Mouse (Mus musculus) ES-E14 (cell line): ENCODE results near the gene Gm14410. TPM values are rescaled to one million over a fixed set of nuclear protein-coding genes. Genes with fewer than 3 reads are reported as not detected.
"Not testable (repeated sequence)": the region's sequence is repeated elsewhere in the genome, so short reads cannot be mapped to it uniquely, and the experiment has no call there.

Experiments
- DNase-seq: peaks from one replicate; pipeline ENCODE4 v3.0.0-alpha.2; 2013; ENCODE audit warnings: low read depth, low spot score
- H3K27ac ChIP-seq: 2 replicates; pipeline ENCODE4 v1.5.1; 2012; ENCODE audit warnings: low read depth, mild to moderate bottlenecking, low read length, moderate library complexity, mixed read lengths; ENCODE audit not compliant: poor library complexity, insufficient read depth, severe bottlenecking
- H3K36me3 ChIP-seq: 2 replicates; pipeline ENCODE4 v1.6.1; 2012; ENCODE audit warnings: mild to moderate bottlenecking, low read length, moderate library complexity, mixed read lengths; ENCODE audit not compliant: control insufficient read depth, poor library complexity, insufficient read depth, severe bottlenecking
- H3K4me1 ChIP-seq, 2 experiments: fragments of 150-350 bp in 1 of 2; sonication (generic) in 1 of 2; 2 replicates each; pipeline ENCODE4 v1.6.1; 2012; ENCODE audit warnings: low read length in 2 of 2, mild to moderate bottlenecking in 1 of 2, mixed read lengths in 1 of 2; ENCODE audit not compliant: control insufficient read depth in 2 of 2, insufficient read depth in 2 of 2, poor library complexity in 1 of 2
- H3K4me3 ChIP-seq, 2 experiments: fragments of 150-350 bp in 1 of 2; sonication (generic) in 1 of 2; 2 replicates each; pipeline ENCODE4 v1.5.1; 2012; ENCODE audit warnings: low read length in 2 of 2, low read depth in 1 of 2, mild to moderate bottlenecking in 1 of 2, mixed read lengths in 1 of 2; ENCODE audit not compliant: insufficient read depth in 1 of 2, poor library complexity in 1 of 2, severe bottlenecking in 1 of 2
- H3K9ac ChIP-seq: 2 replicates; pipeline ENCODE4 v1.6.1; 2012; ENCODE audit warnings: low read depth, mild to moderate bottlenecking, low read length, mixed read lengths; ENCODE audit not compliant: poor library complexity, insufficient read depth, severe bottlenecking
- H3K9me3 ChIP-seq: fragments of 150-350 bp; sonication (generic); 2 replicates; pipeline ENCODE4 v1.6.1; 2012; ENCODE audit warnings: low read depth, mild to moderate bottlenecking, low read length; ENCODE audit not compliant: control insufficient read depth, insufficient read depth
- in situ Hi-C, 2 experiments: fragments of 600-800 bp; cut with MboI; formaldehyde crosslinking; loops; one replicate each; pipeline ENCODE4 v1.15.1; 2025; ENCODE audit warnings: low sequenced_read_pairs in 2 of 2, inconsistent platforms in 1 of 2; ENCODE audit not compliant: unreplicated experiment in 2 of 2
- total RNA-seq: library from RNA; depleted of rRNA; stranded (reverse); fragments of 300-350 nt; gene quantifications from 2 replicates; pipeline ENCODE4 v1.2.3, GENCODE M21; 2012; rRNA removed

The Gm14410 gene
- total RNA-seq = 26.3 and 27.4 TPM in 2 replicates

GRCm38 (mm10) chr2:177206341-177206740 is at the start of gene Gm14410:
TSS of gene Gm14410 (minus strand) at chr2:177206421.
- peak within 1 kb of the TSS; percentile 51; the same call in 1 of the 2 replicates for H3K9ac ChIP-seq
- in situ Hi-C loops, DNase-seq, H3K4me1 ChIP-seq, H3K36me3 ChIP-seq, H3K27ac ChIP-seq, H3K9me3 ChIP-seq: not testable (repeated sequence)
- peak within 1 kb of the TSS; percentile 59 to 64 for H3K4me3 ChIP-seq

GRCm38 (mm10) chr2:177247449-177247848 is 41.2 kb upstream of the Gm14410 start:
- DNase-seq, in situ Hi-C loops: not testable (repeated sequence)

GRCm38 (mm10) chr2:177230461-177230860 is 24.2 kb upstream of the Gm14410 start:
- in situ Hi-C loops, H3K36me3 ChIP-seq, H3K9me3 ChIP-seq, H3K4me3 ChIP-seq, H3K4me1 ChIP-seq, H3K9ac ChIP-seq: not testable (repeated sequence)
- peak overlapping the region; percentile 66; the same call in 1 of the 2 replicates for H3K27ac ChIP-seq
- DNase-seq = peak; percentile 28

More at GRCm38 (mm10) chr2:177247449-177247848, 41.2 kb upstream of the Gm14410 start:
- not testable (repeated sequence) for H3K27ac ChIP-seq, H3K4me1 ChIP-seq, H3K4me3 ChIP-seq, H3K9me3 ChIP-seq, H3K9ac ChIP-seq, H3K36me3 ChIP-seq

GRCm38 (mm10) chr2:177172749-177173148 is 33.5 kb downstream of the Gm14410 start:
- peak overlapping the region; percentile 51 to 69 for H3K4me3 ChIP-seq
- H3K9me3 ChIP-seq, H3K27ac ChIP-seq, H3K9ac ChIP-seq, H3K36me3 ChIP-seq, DNase-seq, in situ Hi-C loops, H3K4me1 ChIP-seq: not testable (repeated sequence)

Other genes with a start within 250 kb of the Gm14410 start
- gene Gm14419, start 205.5 kb downstream of the Gm14410 start, total RNA-seq = 16.1 and 29.6 TPM in 2 replicates
- 54.3 and 56.1 TPM in 2 replicates for gene Gm14401, start 132.1 kb downstream of the Gm14410 start, total RNA-seq
- 25.8 and 34.4 TPM in 2 replicates for gene Gm14409, start 60.6 kb upstream of the Gm14410 start, total RNA-seq
- 45.0 and 58.9 TPM in 2 replicates for gene Gm14412, start 117.9 kb upstream of the Gm14410 start, total RNA-seq
- 34.8 and 42.7 TPM in 2 replicates for gene Gm14418, start 191.9 kb upstream of the Gm14410 start, total RNA-seq